Mouse (Mus musculus): ENCODE measurements around the gene Sept11.
A peak's percentile ranks its signal among the peaks of the same experiment; 100 is the strongest.

Gene Sept11

GRCm38 (mm10) chr5:93171420-93171819, 78.2 kb downstream of the Sept11 start:
- DNase-seq (ENCODE audit: low spot score) = no peak

DNA sequence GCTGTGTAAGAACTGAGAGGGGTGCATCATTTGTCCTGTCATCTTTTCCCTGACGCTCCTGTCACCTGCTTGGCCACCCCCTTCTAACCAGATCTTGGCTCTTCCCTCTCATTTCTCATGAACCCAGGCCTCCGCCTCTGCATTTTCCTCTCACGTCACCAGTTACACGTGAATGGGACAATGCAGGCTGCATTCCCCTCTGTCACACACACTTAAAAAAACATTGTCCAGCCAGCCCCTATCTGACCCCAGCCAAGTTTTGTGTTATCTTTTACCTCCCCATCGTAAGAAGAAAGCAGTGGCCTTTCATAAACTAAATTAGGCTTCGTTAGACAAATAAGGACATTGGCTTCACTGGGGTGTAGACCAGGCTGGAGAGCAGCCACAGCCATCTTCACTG, 79.3 kb downstream of the Sept11 start:
- no peak for DNase-seq (ENCODE audit: low spot score)

GRCm38 (mm10) chr5:93174675-93175074, 81.4 kb downstream of the Sept11 start:
- no peak for DNase-seq (ENCODE audit: low spot score)

DNA sequence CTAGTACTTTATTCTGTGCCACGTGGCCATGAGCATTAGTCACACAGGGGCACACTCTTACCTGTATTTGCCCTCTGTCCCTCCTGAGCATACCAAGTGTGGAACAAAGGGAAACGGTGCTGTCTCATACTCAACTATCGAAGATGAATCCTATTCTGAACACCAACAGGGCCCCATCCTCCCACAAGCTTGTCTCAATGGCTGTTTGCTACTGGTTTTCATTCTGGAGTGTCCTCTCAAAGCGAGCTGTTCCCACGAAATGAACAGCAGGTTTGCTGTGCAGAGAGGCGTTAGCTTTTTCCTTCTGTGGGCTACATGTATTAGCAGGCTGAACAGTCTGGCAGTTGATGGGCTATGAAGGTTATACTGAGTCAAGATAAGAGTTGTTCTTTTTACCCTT, 85.4 kb downstream of the Sept11 start:
- DNase-seq (ENCODE audit: low spot score) = no peak

DNA sequence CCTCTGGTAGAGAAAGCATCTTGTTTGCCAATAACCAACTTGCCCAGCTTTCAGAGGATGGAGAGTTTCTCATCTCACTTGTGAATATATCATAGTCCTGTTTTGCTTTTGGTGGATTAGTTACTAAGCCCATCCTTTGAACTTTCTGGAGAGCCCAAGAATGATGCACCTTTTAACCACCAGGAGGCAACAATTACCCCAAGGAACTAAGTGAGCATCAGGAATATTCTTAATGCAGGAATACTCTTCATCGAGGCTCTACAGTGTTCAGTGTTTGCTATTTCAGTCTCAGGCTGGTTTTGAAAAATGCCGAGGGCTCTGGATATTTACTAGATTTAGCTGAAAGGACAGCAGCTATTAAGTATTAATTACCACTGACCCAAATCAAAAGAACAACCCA, 87.0 kb downstream of the Sept11 start:
- peak; percentile 46 for DNase-seq (ENCODE audit: low spot score)

DNA sequence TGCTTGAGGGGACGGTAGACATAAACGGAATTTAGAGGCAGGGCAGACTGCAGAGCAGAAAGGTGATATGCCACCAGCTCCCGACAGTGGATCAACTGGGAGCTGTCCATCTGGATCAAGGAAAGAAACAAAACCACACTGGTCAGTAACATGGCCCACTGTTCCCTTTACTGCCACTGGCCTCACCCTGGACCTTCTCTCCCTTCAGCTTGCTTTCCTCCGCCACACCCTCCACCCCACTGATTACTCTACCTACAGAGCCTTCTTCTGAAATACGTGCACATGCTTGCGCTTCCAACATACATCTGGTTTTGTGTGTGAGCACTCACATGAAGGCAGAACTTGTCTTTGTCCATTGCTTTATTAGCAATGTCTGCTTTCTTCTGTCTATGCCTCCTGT, 90.1 kb downstream of the Sept11 start:
- DNase-seq (ENCODE audit: low spot score) = no peak

GRCm38 (mm10) chr5:93184548-93184947, 91.3 kb downstream of the Sept11 start:
- DNase-seq (ENCODE audit: low spot score) = no peak

DNA sequence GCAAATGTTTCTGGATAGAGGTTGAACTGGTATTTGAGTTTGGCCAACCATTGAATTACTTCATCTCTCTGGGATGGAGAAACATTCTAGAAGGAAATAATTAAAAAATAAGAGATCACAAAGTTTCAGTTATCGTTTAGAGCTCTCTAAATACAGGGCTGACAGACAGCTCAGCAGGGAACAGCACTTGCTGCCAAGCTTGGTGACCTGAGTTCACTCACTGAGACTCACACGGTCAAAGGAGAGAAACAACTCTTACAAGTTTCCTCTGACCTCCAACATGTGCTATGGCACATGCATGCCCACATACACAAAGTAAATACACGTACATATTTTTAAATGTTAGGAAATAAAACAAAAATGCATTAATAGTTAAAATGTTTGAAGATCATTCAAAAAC, 96.4 kb downstream of the Sept11 start:
- DNase-seq (ENCODE audit: low spot score) = no peak

GRCm38 (mm10) chr5:93190428-93190827, 97.2 kb downstream of the Sept11 start:
- DNase-seq (ENCODE audit: low spot score) = no peak

- DNase-seq (ENCODE audit: low spot score) = no peak
Measured at GRCm38 (mm10) chr5:93198232-93198631, 105.0 kb downstream of the Sept11 start.

DNA sequence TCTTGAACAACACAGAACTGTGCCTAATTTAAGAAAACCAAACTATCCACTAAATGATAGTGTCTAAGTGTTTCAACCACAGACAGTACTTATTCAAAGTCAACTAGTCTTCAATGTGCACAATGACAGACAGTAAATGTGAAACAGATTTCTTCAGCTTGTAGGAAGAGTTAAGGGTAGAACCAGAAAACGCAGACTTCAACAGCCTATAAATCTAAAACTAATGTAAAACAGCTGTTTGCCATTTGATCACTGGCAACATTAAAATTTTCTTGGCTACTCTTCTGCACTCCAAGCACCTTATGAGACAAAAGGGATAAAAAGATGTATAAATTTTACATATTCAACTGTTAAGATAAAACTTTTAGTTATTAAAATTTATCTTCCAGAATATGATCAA, 107.9 kb downstream of the Sept11 start:
- DNase-seq (ENCODE audit: low spot score) = no peak

DNA sequence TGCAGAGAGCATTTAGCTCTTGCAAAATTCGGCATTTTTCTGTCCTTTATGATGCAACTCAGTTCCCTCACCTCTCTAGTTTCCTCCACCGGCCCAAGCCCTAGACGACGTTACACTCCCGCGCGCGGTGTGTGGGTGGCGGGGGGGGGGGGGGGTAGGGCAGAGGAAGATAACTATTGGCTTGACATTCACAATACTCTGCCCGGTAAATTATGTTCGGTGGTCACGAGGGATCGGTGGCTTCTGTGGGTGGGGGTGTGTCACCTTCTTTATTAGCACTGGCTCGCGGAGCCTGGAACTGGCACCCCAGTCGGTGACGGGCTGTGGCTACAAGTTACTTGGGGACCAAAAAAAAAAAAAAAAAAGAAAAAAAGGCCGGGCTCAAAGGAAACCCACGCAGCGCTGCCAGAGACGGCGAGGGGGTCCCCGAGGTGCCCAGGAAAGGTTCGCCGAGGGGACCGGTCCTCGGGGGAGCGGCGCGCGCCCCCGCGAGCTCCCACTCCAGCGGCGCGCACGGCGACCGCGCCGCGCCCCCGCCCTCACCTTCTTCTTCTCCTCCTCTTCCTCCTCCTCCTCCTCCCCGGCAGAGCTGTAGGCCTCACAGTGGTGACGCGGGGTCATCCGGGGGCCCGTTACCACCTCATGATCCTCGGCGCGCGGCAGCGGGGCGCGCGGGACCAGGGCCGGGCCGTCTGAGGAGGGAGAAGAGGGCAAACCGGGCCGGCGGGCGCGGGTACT, 112.3 kb downstream of the Sept11 start:
- DNase-seq (ENCODE audit: low spot score) = peak; percentile 30

DNA sequence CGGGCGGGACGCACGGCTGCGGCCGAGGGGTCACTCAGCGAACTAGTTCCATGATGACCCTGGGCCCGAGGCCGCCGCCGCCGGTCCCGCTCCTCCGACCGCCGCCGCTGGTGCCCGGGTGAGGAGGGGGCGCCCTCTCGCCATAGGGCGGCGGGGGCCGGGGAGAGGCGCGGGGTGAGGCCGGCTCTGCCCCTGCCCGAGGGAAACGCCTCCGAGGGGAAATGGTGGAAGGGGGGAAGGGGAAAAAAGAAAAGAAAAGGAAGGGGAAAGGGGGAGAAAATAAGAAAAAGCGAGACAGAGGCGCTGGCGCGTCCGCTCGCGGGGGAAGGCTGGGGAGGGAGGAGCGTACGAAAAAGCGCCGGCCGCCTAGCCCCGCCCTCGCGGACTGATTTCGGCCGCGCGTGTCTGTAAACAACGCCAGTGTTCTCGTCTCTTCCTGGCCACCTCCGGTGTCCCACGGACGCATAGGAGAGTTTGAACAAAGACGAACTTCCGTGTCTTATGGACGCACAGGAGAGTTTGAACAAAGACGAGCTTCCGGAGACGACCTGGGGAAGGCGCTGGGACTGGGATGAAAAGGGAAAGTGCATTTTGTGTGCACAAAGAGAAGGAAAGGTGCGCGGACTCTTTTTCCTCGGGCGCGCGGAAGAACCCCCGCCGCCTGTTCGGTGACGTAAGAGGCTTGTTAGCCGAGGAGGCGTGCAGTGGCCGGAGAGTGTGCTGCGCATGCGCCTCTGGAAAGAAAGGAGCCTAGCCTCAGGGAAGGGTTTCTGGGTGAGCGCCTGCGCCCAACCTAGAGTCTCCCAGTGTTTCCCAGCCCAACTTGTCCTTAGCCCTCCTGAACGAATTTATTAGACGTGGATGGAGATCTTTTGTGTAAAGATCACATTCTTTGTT, 113.1 kb downstream of the Sept11 start, which contains the start of the genes Ccni and 2010109A12Rik:
Ccni (minus strand) TSS at position 387 of the 897 bp plus-strand sequence.
2010109A12Rik (plus strand) TSS at position 410 of the 897 bp plus-strand sequence.
- DNase-seq (ENCODE audit: low spot score) = peak; percentile 97

GRCm38 (mm10) chr5:93207006-93207348, 113.7 kb downstream of the Sept11 start:
- DNase-seq (ENCODE audit: low spot score) = peak; percentile 58

DNA sequence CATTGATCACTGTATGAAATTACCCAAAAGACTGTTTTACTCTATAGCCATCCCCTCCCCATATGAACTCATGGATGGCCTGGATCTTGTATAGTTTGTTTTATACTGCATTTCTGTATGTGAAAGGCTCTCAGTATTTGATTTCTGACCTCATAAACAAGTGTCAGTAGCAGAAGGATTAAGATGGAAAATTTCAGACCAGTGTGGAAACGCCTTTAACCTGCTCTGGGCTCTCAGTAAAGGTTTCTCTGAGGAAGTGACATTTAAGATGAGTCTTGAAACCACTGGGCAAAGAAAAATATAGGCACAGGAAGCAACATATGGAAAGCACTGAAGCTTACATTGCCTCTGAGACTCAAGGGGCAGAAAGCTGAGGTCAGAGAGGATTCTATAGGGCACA, 114.3 kb downstream of the Sept11 start:
- no peak for DNase-seq (ENCODE audit: low spot score)

GRCm38 (mm10) chr5:93218375-93218774, 125.1 kb downstream of the Sept11 start:
- DNase-seq (ENCODE audit: low spot score) = no peak

- DNase-seq (ENCODE audit: low spot score) = no peak
Measured at GRCm38 (mm10) chr5:93221661-93222060, 128.4 kb downstream of the Sept11 start.

GRCm38 (mm10) chr5:93224549-93224948, 131.3 kb downstream of the Sept11 start:
- no peak for DNase-seq (ENCODE audit: low spot score)
